Mouse (Mus musculus): ENCODE results near the gene Pla2g2c.

GRCm38 (mm10) chr4:138785721-138786120, 61.1 kb downstream of the Pla2g2c start:
- TF ChIP-seq POLR2A (IDR thresholded peaks at IDR 0.05; ENCODE audit: extremely low read depth, insufficient read depth, low read length) (no peak), CTCF (IDR thresholded peaks at IDR 0.05; ENCODE audit: extremely low read depth, insufficient read depth, low read length) (0 out of 2 replicates have a peak, but pooled peaks have one; percentile 11)
